Mouse (Mus musculus): ENCODE measurements around the gene Vmn1r74. TPM values are rescaled to one million over a fixed set of nuclear protein-coding genes. Genes with fewer than 3 reads are reported as not detected.
"Not testable (repeated sequence)": the region's sequence is repeated elsewhere in the genome, so short reads cannot be mapped to it uniquely, and the experiment has no call there.

Vmn1r74 gene
- not detected in 2 replicates for polyA plus RNA-seq (2015; fragmentation: Nextera tagmentation; extraction: Ambion mirVana)

- Histone ChIP-seq H3K4me3 (replicated peaks; ENCODE audit: low read length) (no peak within 1 kb of the TSS), H3K4me2 (ENCODE audit: low read length) (no peak within 1 kb of the TSS), H3K9ac (replicated peaks; ENCODE audit: low read depth, low read length) (no peak within 1 kb of the TSS), H3K4me1 (replicated peaks; ENCODE audit: control insufficient read depth, insufficient read depth, low read length) (no peaks in the 10 kb centered on the region), H3K27ac (ENCODE audit: low read length) (no peak within 1 kb of the TSS), H3K36me3 (ENCODE audit: control insufficient read depth, insufficient read depth) (no peaks in the 10 kb centered on the region), H3K27me3 (replicated peaks; ENCODE audit: control insufficient read depth, insufficient read depth, low read length) (no peaks in the 10 kb centered on the region), H3K9me3 (ENCODE audit: control insufficient read depth, low read length) (peaks cover 2% of the 10 kb centered on the region; the same call in 1 of the 2 replicates)
- WGBS: 89% methylated on average over 2 of the region's 2 CpGs
- ATAC-seq: no peak
Measured at GRCm38 (mm10) chr7:11833680-11834079, at the start of gene Vmn1r74. TSS of gene Vmn1r74 (plus strand) at chr7:11833980.

- Histone ChIP-seq H3K4me1 (replicated peaks; ENCODE audit: control insufficient read depth, insufficient read depth, low read length) (no peaks in the 10 kb centered on the region), H3K36me3 (ENCODE audit: control insufficient read depth, insufficient read depth) (no peaks in the 10 kb centered on the region), H3K4me3 (replicated peaks; ENCODE audit: low read length) (no peak overlapping the region), H3K27me3 (replicated peaks; ENCODE audit: control insufficient read depth, insufficient read depth, low read length) (no peaks in the 10 kb centered on the region), H3K27ac (ENCODE audit: low read length) (no peak overlapping the region), H3K9me3 (ENCODE audit: control insufficient read depth, low read length) (peaks cover 6% of the 10 kb centered on the region; the same call in 1 of the 2 replicates), H3K4me2 (ENCODE audit: low read length) (no peak overlapping the region), H3K9ac (replicated peaks; ENCODE audit: low read depth, low read length) (no peak overlapping the region)
- no peak for ATAC-seq
Measured at GRCm38 (mm10) chr7:11813751-11814150, 20.0 kb upstream of the Vmn1r74 start.

GRCm38 (mm10) chr7:11822166-11822565 is 11.6 kb upstream of the Vmn1r74 start:
- no peak for ATAC-seq

GRCm38 (mm10) chr7:11823246-11823645 is 10.5 kb upstream of the Vmn1r74 start:
- not testable (repeated sequence) for H3K27me3 ChIP-seq (replicated peaks; ENCODE audit: control insufficient read depth, insufficient read depth, low read length); H3K36me3 ChIP-seq (ENCODE audit: control insufficient read depth, insufficient read depth); H3K4me1 ChIP-seq (replicated peaks; ENCODE audit: control insufficient read depth, insufficient read depth, low read length); H3K9ac ChIP-seq (replicated peaks; ENCODE audit: low read depth, low read length); ATAC-seq; H3K27ac ChIP-seq (ENCODE audit: low read length); H3K4me2 ChIP-seq (ENCODE audit: low read length); H3K4me3 ChIP-seq (replicated peaks; ENCODE audit: low read length)
- WGBS: 89% methylated on average over 9 of the region's 9 CpGs
- peaks cover 23% of the 10 kb centered on the region for H3K9me3 ChIP-seq (ENCODE audit: control insufficient read depth, low read length)

More at GRCm38 (mm10) chr7:11822166-11822565, 11.6 kb upstream of the Vmn1r74 start:
- Histone ChIP-seq H3K27me3 (replicated peaks; ENCODE audit: control insufficient read depth, insufficient read depth, low read length) (no peaks in the 10 kb centered on the region), H3K9ac (replicated peaks; ENCODE audit: low read depth, low read length) (no peak overlapping the region), H3K27ac (ENCODE audit: low read length) (no peak overlapping the region), H3K36me3 (ENCODE audit: control insufficient read depth, insufficient read depth) (no peaks in the 10 kb centered on the region), H3K9me3 (ENCODE audit: control insufficient read depth, low read length) (peaks cover 23% of the 10 kb centered on the region), H3K4me1 (replicated peaks; ENCODE audit: control insufficient read depth, insufficient read depth, low read length) (no peaks in the 10 kb centered on the region), H3K4me2 (ENCODE audit: low read length) (no peak overlapping the region), H3K4me3 (replicated peaks; ENCODE audit: low read length) (no peak overlapping the region)
- 82% methylated on average over 1 of the region's 1 CpGs for WGBS

GRCm38 (mm10) chr7:11874330-11874729 is 40.5 kb downstream of the Vmn1r74 start, which contains the start of gene Vmn1r75:
TSS of gene Vmn1r75 (plus strand) at chr7:11874630.
- Histone ChIP-seq H3K27me3 (replicated peaks; ENCODE audit: control insufficient read depth, insufficient read depth, low read length) (no peaks in the 10 kb centered on the region), H3K4me2 (ENCODE audit: low read length) (no peak within 1 kb of the TSS), H3K9me3 (ENCODE audit: control insufficient read depth, low read length) (0 out of 2 replicates have a peak, but pooled peaks cover 3% of the 10 kb centered on the region), H3K4me1 (replicated peaks; ENCODE audit: control insufficient read depth, insufficient read depth, low read length) (no peaks in the 10 kb centered on the region), H3K4me3 (replicated peaks; ENCODE audit: low read length) (no peak within 1 kb of the TSS), H3K27ac (ENCODE audit: low read length) (no peak within 1 kb of the TSS), H3K9ac (replicated peaks; ENCODE audit: low read depth, low read length) (no peak within 1 kb of the TSS), H3K36me3 (ENCODE audit: control insufficient read depth, insufficient read depth) (no peaks in the 10 kb centered on the region)
- no peak for ATAC-seq

Other genes starting within 250 kb of the Vmn1r74 start
- not detected in 2 replicates for gene Zscan4-ps3, start 224.7 kb upstream of the Vmn1r74 start, polyA plus RNA-seq (2015; fragmentation: Nextera tagmentation; extraction: Ambion mirVana)
- gene Vmn1r72, start 153.8 kb upstream of the Vmn1r74 start, polyA plus RNA-seq (2015; fragmentation: Nextera tagmentation; extraction: Ambion mirVana): not detected in 2 replicates
- not detected in 2 replicates for gene Vmn1r73, start 103.7 kb upstream of the Vmn1r74 start, polyA plus RNA-seq (2015; fragmentation: Nextera tagmentation; extraction: Ambion mirVana)
- gene Vmn1r75, start 40.6 kb downstream of the Vmn1r74 start, polyA plus RNA-seq (2015; fragmentation: Nextera tagmentation; extraction: Ambion mirVana): not detected in 2 replicates
- gene Vmn1r76, start 104.2 kb downstream of the Vmn1r74 start, polyA plus RNA-seq (2015; fragmentation: Nextera tagmentation; extraction: Ambion mirVana): not detected in 2 replicates
- not detected in 2 replicates for gene Vmn1r77, start 202.8 kb downstream of the Vmn1r74 start, polyA plus RNA-seq (2015; fragmentation: Nextera tagmentation; extraction: Ambion mirVana)